Mouse (Mus musculus): Measurements from ENCODE around the gene Actg1. TPM values are rescaled to one million over a fixed set of nuclear protein-coding genes. Genes with fewer than 3 reads are reported as not detected.

The Actg1 gene
- polyA plus RNA-seq, 1 experiment from 2014 or later, result 2,251 TPM

DNA sequence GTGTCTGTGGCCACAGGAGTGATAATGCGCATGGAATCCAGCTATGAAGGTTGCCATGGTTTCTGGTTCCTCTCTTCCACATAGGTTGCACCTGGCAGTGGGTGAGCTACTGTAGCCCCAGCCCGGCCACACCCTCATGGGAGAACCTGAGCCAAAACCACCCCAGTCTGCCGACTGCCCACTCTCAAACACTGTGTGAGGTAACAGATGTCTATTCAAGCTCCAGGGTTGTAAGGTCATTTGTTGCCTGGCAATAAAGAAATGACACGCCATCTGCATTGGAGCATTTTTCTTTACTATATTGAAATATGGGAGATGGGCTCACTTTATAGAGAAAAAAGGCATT, 33.0 kb downstream of the Actg1 start:
- ATAC-seq (replicated peaks; ENCODE audit: low FRiP score, low read depth), result no peak
- Histone ChIP-seq H3K4me1 (replicated peaks; ENCODE audit: insufficient read depth, low read length) (peaks cover 18% of the 10 kb centered on the region; the same call in 1 of the 2 replicates), H3K4me3 (replicated peaks; ENCODE audit: low read depth, low read length) (no peak overlapping the region), H3K4me2 (ENCODE audit: low read length) (peak overlapping the region; percentile 87), H3K27ac (peak overlapping the region; percentile 97; the same call in 1 of the 2 replicates), H3K9me3 (replicated peaks; ENCODE audit: low read length) (no peaks in the 10 kb centered on the region), H3K9ac (ENCODE audit: low read depth, low read length) (no peak overlapping the region), H3K36me3 (ENCODE audit: insufficient read depth, low read length) (no peaks in the 10 kb centered on the region), H3K27me3 (ENCODE audit: insufficient read depth, low read length) (no peaks in the 10 kb centered on the region)
- TF ChIP-seq CTCF (IDR thresholded peaks at IDR 0.05; ENCODE audit: low read depth), result no peak
- DNase-seq (ENCODE audit: low spot score), result no peak
- WGBS, result 30% methylated on average over 4 of the region's 4 CpGs

DNA sequence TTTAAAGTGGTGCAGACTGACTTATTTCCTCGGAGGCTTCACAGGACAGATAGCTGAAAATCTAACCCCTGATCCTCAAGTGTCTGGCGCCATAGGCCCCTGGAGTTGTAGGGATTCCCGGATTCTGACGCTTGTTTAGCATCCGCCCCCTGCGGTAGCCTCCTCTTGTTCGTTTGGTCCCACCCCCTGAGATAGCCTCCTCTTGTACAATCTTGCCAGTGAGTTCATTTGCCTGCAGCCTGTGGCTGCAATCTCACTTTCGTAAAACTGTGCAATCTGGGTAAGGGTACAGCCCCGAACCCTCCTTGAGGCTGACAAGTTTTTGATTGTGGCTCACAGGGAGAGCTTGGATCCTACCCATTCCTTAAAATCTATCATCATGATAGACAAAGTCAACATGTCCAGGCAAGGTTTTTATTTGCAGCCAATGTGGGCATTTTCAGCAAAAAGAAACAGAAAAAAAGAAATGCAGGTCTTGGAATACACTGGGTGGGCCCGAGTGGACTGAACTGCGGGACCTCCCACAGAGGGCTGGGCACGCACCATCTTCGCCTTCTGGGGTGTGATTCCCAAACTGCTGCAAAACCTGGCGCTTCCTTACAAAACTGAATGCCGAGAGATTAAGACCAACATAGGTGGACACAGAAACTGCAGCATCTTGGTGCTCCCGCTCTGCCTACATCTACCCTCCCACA, 33.5 kb downstream of the Actg1 start:
- H3K4me3 ChIP-seq (replicated peaks; ENCODE audit: low read depth, low read length), result no peak overlapping the region

GRCm38 (mm10) chr11:120313906-120314685, 34.2 kb downstream of the Actg1 start:
- DNase-seq (ENCODE audit: low spot score) (no peak), ATAC-seq (replicated peaks; ENCODE audit: low FRiP score, low read depth) (no peak)
- no peak overlapping the region for H3K4me3 ChIP-seq (replicated peaks; ENCODE audit: low read depth, low read length)
- no peaks in the 10 kb centered on the region for H3K9me3 ChIP-seq (replicated peaks; ENCODE audit: low read length)
- 62% methylated on average over 6 of the region's 6 CpGs for WGBS
- H3K4me2 ChIP-seq (ENCODE audit: low read length), result no peak overlapping the region
- H3K27ac ChIP-seq, result no peak overlapping the region
- H3K4me1 ChIP-seq (replicated peaks; ENCODE audit: insufficient read depth, low read length), result peaks cover 18% of the 10 kb centered on the region; the same call in 1 of the 2 replicates
- H3K9ac ChIP-seq (ENCODE audit: low read depth, low read length), result no peak overlapping the region
- H3K36me3 ChIP-seq (ENCODE audit: insufficient read depth, low read length), result no peaks in the 10 kb centered on the region
- no peaks in the 10 kb centered on the region for H3K27me3 ChIP-seq (ENCODE audit: insufficient read depth, low read length)
- no peak for TF ChIP-seq CTCF (IDR thresholded peaks at IDR 0.05; ENCODE audit: low read depth)

More for the DNA sequence above, 33.5 kb downstream of the Actg1 start:
- H3K27ac ChIP-seq, result no peak overlapping the region
- no peaks in the 10 kb centered on the region for H3K36me3 ChIP-seq (ENCODE audit: insufficient read depth, low read length)
- no peaks in the 10 kb centered on the region for H3K9me3 ChIP-seq (replicated peaks; ENCODE audit: low read length)
- H3K9ac ChIP-seq (ENCODE audit: low read depth, low read length), result no peak overlapping the region
- DNase-seq (ENCODE audit: low spot score) (no peak), ATAC-seq (replicated peaks; ENCODE audit: low FRiP score, low read depth) (no peak)
- WGBS, result 65% methylated on average over 16 of the region's 16 CpGs
- 0 out of 2 replicates have a peak overlapping the region, but pooled peaks have one; percentile 87 for H3K4me2 ChIP-seq (ENCODE audit: low read length)
- H3K27me3 ChIP-seq (ENCODE audit: insufficient read depth, low read length), result no peaks in the 10 kb centered on the region
- peaks cover 18% of the 10 kb centered on the region; the same call in 1 of the 2 replicates for H3K4me1 ChIP-seq (replicated peaks; ENCODE audit: insufficient read depth, low read length)
- TF ChIP-seq CTCF (IDR thresholded peaks at IDR 0.05; ENCODE audit: low read depth), result no peak

DNA sequence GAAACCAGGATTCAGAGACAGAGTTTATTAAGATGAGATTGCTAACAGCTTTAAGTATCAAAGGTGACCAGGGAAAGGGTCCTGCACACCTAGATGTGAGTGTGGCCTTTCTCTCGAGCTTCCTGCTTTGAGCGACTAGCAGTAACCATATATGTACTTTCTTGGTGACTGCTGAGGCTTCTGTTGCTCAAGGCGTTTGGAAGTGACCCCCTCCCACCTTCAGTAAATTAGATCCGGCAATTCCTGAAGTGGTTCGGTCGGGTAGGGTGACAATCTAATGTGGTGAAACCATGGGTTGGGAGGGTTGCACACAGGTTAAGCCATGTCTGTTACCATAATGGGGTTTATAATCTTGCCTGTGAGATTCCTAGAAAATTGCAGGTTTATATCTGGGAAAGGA, 36.3 kb downstream of the Actg1 start:
- DNase-seq (ENCODE audit: low spot score), result no peak
- no peak overlapping the region for H3K4me2 ChIP-seq (ENCODE audit: low read length)
- H3K9ac ChIP-seq (ENCODE audit: low read depth, low read length), result no peak overlapping the region
- peaks cover 22% of the 10 kb centered on the region for H3K4me1 ChIP-seq (replicated peaks; ENCODE audit: insufficient read depth, low read length)
- TF ChIP-seq CTCF (IDR thresholded peaks at IDR 0.05; ENCODE audit: low read depth), result no peak
- 52% methylated on average over 6 of the region's 6 CpGs for WGBS
- H3K27me3 ChIP-seq (ENCODE audit: insufficient read depth, low read length), result no peaks in the 10 kb centered on the region
- no peak overlapping the region for H3K4me3 ChIP-seq (replicated peaks; ENCODE audit: low read depth, low read length)
- no peak for ATAC-seq (replicated peaks; ENCODE audit: low FRiP score, low read depth)
- no peak overlapping the region for H3K27ac ChIP-seq
- no peaks in the 10 kb centered on the region for H3K9me3 ChIP-seq (replicated peaks; ENCODE audit: low read length)
- no peaks in the 10 kb centered on the region for H3K36me3 ChIP-seq (ENCODE audit: insufficient read depth, low read length)

DNA sequence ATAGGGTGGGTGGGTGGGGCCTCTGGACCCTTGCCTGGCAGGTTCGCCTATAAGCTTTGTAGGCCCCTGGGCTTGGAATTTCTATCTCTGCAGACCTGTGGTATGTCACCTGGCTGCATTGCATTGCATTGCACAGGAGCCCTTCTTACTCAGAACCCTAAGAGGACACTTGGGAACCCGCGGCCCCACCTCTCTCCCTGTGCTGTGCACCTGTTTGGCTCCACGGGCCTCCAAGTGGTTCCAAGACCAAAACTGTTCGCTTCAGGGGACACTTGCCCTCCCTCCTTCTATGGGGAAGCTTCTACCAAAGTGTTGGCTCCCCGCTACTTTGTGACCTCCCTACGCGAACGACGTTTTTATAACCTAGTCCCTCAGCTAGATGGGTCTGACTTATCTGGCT, 36.8 kb downstream of the Actg1 start:
- Histone ChIP-seq H3K9me3 (replicated peaks; ENCODE audit: low read length) (no peaks in the 10 kb centered on the region), H3K4me1 (replicated peaks; ENCODE audit: insufficient read depth, low read length) (peaks cover 22% of the 10 kb centered on the region), H3K36me3 (ENCODE audit: insufficient read depth, low read length) (no peaks in the 10 kb centered on the region), H3K27me3 (ENCODE audit: insufficient read depth, low read length) (no peaks in the 10 kb centered on the region), H3K4me3 (replicated peaks; ENCODE audit: low read depth, low read length) (no peak overlapping the region), H3K27ac (peak overlapping the region; percentile 88), H3K4me2 (ENCODE audit: low read length) (peak overlapping the region; percentile 79), H3K9ac (ENCODE audit: low read depth, low read length) (peak overlapping the region; percentile 63)
- no peak for DNase-seq (ENCODE audit: low spot score)
- ATAC-seq (replicated peaks; ENCODE audit: low FRiP score, low read depth), result no peak
- TF ChIP-seq CTCF (IDR thresholded peaks at IDR 0.05; ENCODE audit: low read depth), result no peak
- 34% methylated on average over 10 of the region's 10 CpGs for WGBS

DNA sequence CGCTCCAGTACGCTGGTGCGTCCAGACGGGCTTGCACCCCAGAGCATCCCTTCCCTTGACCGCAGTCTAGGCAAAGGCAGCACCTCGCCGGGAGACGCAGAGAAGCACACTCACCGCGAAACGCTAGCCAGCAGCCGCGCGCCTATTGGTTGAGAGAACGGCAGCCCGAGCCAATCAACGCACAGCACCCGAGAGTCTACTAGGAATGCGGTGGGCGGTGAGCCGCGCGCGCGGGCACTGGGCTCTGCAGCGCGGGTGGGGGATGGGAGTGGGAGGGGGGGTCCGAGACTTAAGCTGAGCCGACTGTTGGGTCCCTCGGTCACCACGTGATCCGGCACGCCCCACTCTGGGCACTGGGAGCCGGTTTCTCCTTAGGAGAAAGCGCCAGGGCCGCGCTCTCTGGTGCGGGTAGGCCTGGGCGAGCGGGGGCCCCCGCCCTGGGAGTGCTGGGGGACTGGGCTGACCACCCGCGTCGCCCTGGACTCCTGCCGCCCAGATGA, 37.5 kb downstream of the Actg1 start:
- peak overlapping the region; percentile 88 for H3K27ac ChIP-seq
- H3K36me3 ChIP-seq (ENCODE audit: insufficient read depth, low read length), result no peaks in the 10 kb centered on the region
- TF ChIP-seq CTCF (IDR thresholded peaks at IDR 0.05; ENCODE audit: low read depth), result no peak
- H3K4me3 ChIP-seq (replicated peaks; ENCODE audit: low read depth, low read length), result peak overlapping the region; percentile 35
- ATAC-seq (replicated peaks; ENCODE audit: low FRiP score, low read depth) (peak; percentile 88), DNase-seq (ENCODE audit: low spot score) (peak; percentile 98)
- H3K9ac ChIP-seq (ENCODE audit: low read depth, low read length), result peak overlapping the region; percentile 63
- peak overlapping the region; percentile 79 for H3K4me2 ChIP-seq (ENCODE audit: low read length)
- no peaks in the 10 kb centered on the region for H3K9me3 ChIP-seq (replicated peaks; ENCODE audit: low read length)
- WGBS, result 3% methylated on average over 45 of the region's 45 CpGs
- H3K4me1 ChIP-seq (replicated peaks; ENCODE audit: insufficient read depth, low read length), result peaks cover 26% of the 10 kb centered on the region
- no peaks in the 10 kb centered on the region for H3K27me3 ChIP-seq (ENCODE audit: insufficient read depth, low read length)
